Mouse (Mus musculus) thymus, adult 2 months (tissue): ENCODE data around the gene B230217C12Rik. TPM values are rescaled to one million over a fixed set of nuclear protein-coding genes. Genes with fewer than 3 reads are reported as not detected.

Experiments used
- DNase-seq: peaks from one replicate; pipeline ENCODE4 v3.0.0; 2021
- H3K27ac ChIP-seq: fragments of 200-500 bp; 2 replicates; pipeline ENCODE4 v1.5.1; 2012; ENCODE audit warnings: low read length, control low read depth; ENCODE audit not compliant: control insufficient read depth, insufficient read depth
- H3K27me3 ChIP-seq: fragments of 200-500 bp; 2 replicates; pipeline ENCODE4 v1.6.1; 2012; ENCODE audit warnings: mild to moderate bottlenecking, low read length, moderate library complexity, mixed read lengths; ENCODE audit not compliant: control insufficient read depth, insufficient read depth
- H3K36me3 ChIP-seq: fragments of 200-500 bp; 2 replicates; pipeline ENCODE4 v1.6.1; 2012; ENCODE audit warnings: mild to moderate bottlenecking, low read length, moderate library complexity; ENCODE audit not compliant: control insufficient read depth, insufficient read depth
- H3K4me1 ChIP-seq: fragments of 200-500 bp; replicated peaks from 2 replicates; pipeline ENCODE4 v1.6.1; 2012; ENCODE audit warnings: low read length; ENCODE audit not compliant: control insufficient read depth, insufficient read depth
- H3K4me3 ChIP-seq: fragments of 200-500 bp; 2 replicates; pipeline ENCODE4 v1.5.1; 2012; ENCODE audit warnings: mild to moderate bottlenecking, low read length, control low read depth, moderate library complexity; ENCODE audit not compliant: control insufficient read depth, insufficient read depth
- CTCF ChIP-seq: fragments of 200-500 bp; IDR thresholded peaks from 2 replicates; pipeline ENCODE4 v1.5.1; 2012; ENCODE audit warnings: mild to moderate bottlenecking, control low read depth, low read length, moderate library complexity, borderline replicate concordance; ENCODE audit not compliant: control insufficient read depth, poor library complexity, insufficient read depth; ENCODE audit errors: extremely low read depth
- POLR2A ChIP-seq: fragments of 200-500 bp; IDR thresholded peaks from 2 replicates; pipeline ENCODE4 v1.6.1; 2012; ENCODE audit warnings: mild to moderate bottlenecking, low read length, control low read depth, moderate library complexity; ENCODE audit not compliant: control insufficient read depth, poor library complexity, insufficient read depth; ENCODE audit errors: extremely low read depth
- WGBS: fragments of 180-500 bp; shearing (Covaris S2); methylation state at CpG from one replicate; pipeline ENCODE4 v1.1.7; 2018; 5-methylcytosine and 5-hydroxymethylcytosine counted together
- polyA plus RNA-seq: library from polyadenylated mRNA; depleted of rRNA; stranded (reverse); fragments of >200 nt; gene quantifications from 2 replicates; pipeline ENCODE4 v1.2.3, GENCODE M21; 2012

Gene B230217C12Rik
- polyA plus RNA-seq, 1 experiment: 6.2 TPM

DNA sequence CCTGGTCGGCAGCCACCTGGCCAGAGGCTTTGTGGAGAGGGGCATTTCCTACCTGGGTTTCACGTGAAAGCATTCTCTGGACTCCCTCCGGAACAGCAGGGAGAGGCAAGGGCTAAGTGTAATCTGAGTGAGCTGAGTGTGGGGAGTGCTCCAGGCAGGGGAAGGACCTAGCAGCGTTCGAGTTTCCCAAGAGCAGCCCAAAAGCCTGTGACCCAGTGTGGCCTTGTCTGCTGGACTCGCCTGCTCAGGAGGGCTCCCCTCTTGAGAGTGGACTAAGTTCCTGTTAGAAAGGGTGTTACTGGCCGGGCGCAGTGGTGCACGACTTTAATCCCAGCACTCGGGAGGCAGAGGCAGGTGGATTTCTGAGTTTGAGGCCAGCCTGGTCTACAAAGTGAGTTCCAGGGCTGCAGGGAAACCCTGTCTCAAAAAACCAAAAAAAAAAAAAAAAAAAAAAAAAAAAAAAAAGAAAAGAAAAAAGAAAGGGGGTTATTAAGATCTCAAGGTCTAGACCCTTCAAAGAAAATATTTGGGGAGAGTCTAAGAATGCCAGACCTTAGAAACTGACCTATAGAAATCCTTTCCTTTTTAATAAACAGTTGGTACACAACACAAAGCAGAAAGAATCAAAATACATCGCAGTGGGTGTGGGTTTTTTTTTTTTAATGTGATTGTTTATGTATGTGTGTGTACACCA is 992 bp upstream of the B230217C12Rik start:
- H3K27me3 ChIP-seq: no peaks in the 10 kb centered on the region
- peaks cover 31% of the 10 kb centered on the region for H3K4me1 ChIP-seq
- no peak overlapping the region for H3K27ac ChIP-seq
- 93% methylated on average over 11 of the region's 11 CpGs for WGBS
- DNase-seq: no peak
- H3K36me3 ChIP-seq: peaks cover 3% of the 10 kb centered on the region
- TF ChIP-seq CTCF (no peak), POLR2A (no peak)
- no peak overlapping the region for H3K4me3 ChIP-seq

- DNase-seq: no peak
- Histone ChIP-seq H3K4me3 (no peak overlapping the region), H3K27me3 (no peaks in the 10 kb centered on the region), H3K4me1 (peaks cover 31% of the 10 kb centered on the region), H3K27ac (no peak overlapping the region), H3K36me3 (no peaks in the 10 kb centered on the region; the same call in 1 of the 2 replicates)
- 38% methylated on average over 2 of the region's 2 CpGs for WGBS
- TF ChIP-seq CTCF (no peak), POLR2A (no peak)
Measured at GRCm38 (mm10) chr11:97840135-97840490, 467 bp upstream of the B230217C12Rik start.

DNA sequence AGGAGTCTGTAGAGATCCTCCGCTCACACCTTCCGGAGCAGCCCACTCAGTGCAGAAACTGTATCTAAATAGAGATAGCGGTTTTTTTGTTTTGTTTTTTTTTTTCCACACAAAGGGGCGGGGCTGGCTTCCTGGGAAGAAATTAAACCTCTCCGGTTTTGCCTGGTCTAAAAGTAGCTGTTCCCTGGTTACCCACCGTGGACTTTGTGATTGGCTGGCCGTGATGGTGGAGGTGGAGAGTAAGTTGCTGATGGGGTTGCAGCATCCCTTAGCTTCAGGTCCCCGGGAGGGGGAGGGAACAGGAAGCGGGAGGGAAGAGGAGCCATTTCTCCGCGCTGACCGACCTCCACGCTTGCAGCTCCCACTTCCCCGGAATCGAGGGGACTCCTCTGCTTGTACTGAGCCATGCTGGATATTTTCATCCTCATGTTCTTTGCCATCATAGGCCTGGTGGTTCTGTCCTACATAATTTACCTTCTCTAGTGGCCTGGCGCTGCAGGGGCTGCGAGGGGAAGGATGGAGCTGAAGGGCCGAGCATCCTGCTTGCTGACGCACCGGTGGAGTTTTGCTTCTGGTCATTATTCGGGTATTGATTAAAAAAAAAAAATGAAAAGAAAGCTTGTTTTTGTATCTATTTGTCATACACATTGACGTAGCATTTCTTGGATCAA is 546 bp downstream of the B230217C12Rik start:
- no peaks in the 10 kb centered on the region for H3K27me3 ChIP-seq
- 0 out of 2 replicates have a peak overlapping the region, but pooled peaks have one; percentile 36 for H3K27ac ChIP-seq
- peaks cover 26% of the 10 kb centered on the region for H3K4me1 ChIP-seq
- peak overlapping the region; percentile 42 for H3K4me3 ChIP-seq
- TF ChIP-seq POLR2A (no peak), CTCF (no peak)
- H3K36me3 ChIP-seq: no peaks in the 10 kb centered on the region; the same call in 1 of the 2 replicates
- DNase-seq: peak; percentile 68
- WGBS: 13% methylated on average over 22 of the region's 22 CpGs

GRCm38 (mm10) chr11:97842001-97842400 is 1.4 kb downstream of the B230217C12Rik start:
- no peak overlapping the region for H3K27ac ChIP-seq
- no peaks in the 10 kb centered on the region; the same call in 1 of the 2 replicates for H3K36me3 ChIP-seq
- WGBS: 97% methylated on average over 4 of the region's 4 CpGs
- peaks cover 18% of the 10 kb centered on the region for H3K4me1 ChIP-seq
- H3K27me3 ChIP-seq: no peaks in the 10 kb centered on the region
- DNase-seq: no peak
- TF ChIP-seq CTCF (no peak), POLR2A (no peak)
- H3K4me3 ChIP-seq: no peak overlapping the region

DNA sequence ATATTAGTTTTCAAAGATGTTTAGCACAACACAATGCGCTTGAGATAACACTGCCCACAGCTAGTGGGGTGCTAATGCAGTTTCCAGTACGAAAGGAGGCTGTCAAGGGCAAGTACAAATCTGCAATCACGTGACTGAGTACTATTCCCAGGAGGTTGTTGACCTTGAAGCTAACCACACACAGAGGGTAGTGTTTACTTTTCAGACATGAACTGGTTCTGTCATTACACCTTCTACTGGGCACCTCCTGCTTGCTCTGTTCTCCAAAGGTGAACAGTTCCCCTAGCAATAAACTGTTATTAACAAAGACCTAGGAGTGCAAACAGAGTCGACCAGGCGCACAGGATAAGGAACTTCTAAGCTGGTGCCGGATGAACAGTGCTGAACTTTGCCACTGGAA is 9.8 kb downstream of the B230217C12Rik start:
- TF ChIP-seq POLR2A: no peak
- TF ChIP-seq CTCF: no peak
- H3K27ac ChIP-seq: no peak overlapping the region
- no peaks in the 10 kb centered on the region for H3K27me3 ChIP-seq
- no peaks in the 10 kb centered on the region for H3K36me3 ChIP-seq
- 84% methylated on average over 6 of the region's 6 CpGs for WGBS
- H3K4me1 ChIP-seq: no peaks in the 10 kb centered on the region
- H3K4me3 ChIP-seq: no peak overlapping the region
- no peak for DNase-seq

DNA sequence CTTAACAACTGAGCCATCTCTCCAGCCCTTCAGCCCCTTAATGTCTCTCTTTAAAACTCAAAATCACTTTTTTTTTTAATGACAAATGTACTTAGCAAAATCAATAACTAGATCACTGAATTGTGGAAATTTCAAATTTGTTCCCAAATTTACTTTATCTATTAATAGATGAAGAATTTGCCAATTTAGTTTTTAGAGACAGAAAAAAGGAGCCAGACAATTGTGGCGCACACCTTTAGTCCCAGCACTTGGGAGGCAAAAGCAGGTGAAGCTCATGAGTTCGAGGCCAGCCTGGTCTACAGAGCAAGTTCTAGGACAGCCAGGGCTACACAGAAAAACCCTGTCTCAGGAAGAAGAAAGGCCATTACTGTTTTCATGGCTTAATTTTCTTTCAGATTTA is 11.0 kb downstream of the B230217C12Rik start:
- 98% methylated on average over 2 of the region's 2 CpGs for WGBS
- no peak for TF ChIP-seq POLR2A
- no peak for TF ChIP-seq CTCF

DNA sequence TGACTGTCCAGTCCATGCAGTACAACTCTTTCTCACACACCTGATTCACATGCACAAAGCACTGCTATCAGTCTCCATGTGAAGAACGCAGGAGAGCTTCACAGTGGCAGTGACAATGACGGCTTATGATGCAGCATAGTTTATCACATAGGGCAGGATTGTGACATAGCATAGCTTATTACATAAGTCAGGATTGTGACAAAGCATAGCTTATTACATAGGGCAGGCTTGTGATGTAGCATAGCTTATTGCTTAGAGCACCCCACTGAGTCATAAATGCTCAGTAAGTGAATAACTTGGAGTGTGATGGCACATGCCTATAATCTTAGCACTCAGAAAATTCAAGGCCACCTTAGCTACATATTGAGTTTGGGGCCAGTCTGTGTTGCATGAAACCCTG is 14.9 kb downstream of the B230217C12Rik start:
- H3K4me3 ChIP-seq: no peak overlapping the region
- no peak overlapping the region for H3K27ac ChIP-seq
- 99% methylated on average over 2 of the region's 2 CpGs for WGBS
- TF ChIP-seq POLR2A: no peak
- TF ChIP-seq CTCF: no peak
- H3K36me3 ChIP-seq: no peaks in the 10 kb centered on the region
- no peaks in the 10 kb centered on the region for H3K27me3 ChIP-seq
- H3K4me1 ChIP-seq: no peaks in the 10 kb centered on the region
- no peak for DNase-seq

More for the DNA sequence above, 11.0 kb downstream of the B230217C12Rik start:
- Histone ChIP-seq H3K4me1 (no peaks in the 10 kb centered on the region), H3K27me3 (no peaks in the 10 kb centered on the region), H3K4me3 (no peak overlapping the region), H3K36me3 (no peaks in the 10 kb centered on the region), H3K27ac (no peak overlapping the region)
- DNase-seq: no peak
